Mouse (Mus musculus): ENCODE results near the gene Brinp2. TPM values are rescaled to one million over a fixed set of nuclear protein-coding genes. Genes with fewer than 3 reads are reported as not detected.
A peak's percentile ranks its signal among the peaks of the same experiment; 100 is the strongest.

Gene Brinp2
- polyA plus RNA-seq, 1 experiment = 0.57 TPM

GRCm38 (mm10) chr1:158215581-158215980 is 140.5 kb downstream of the Brinp2 start:
- no peak overlapping the region for H3K4me3 ChIP-seq (ENCODE audit: low read depth, low read length)
- H3K4me1 ChIP-seq (ENCODE audit: control insufficient read depth, insufficient read depth, low read length) = no peaks in the 10 kb centered on the region
- H3K36me3 ChIP-seq (ENCODE audit: control insufficient read depth, insufficient read depth, low read length, poor library complexity, severe bottlenecking) = no peaks in the 10 kb centered on the region
- no peak overlapping the region for H3K27ac ChIP-seq (ENCODE audit: insufficient read depth, low read length)
- no peak overlapping the region for H3K9ac ChIP-seq (ENCODE audit: low read depth, poor library complexity, severe bottlenecking)
- no peaks in the 10 kb centered on the region for H3K9me3 ChIP-seq (replicated peaks; ENCODE audit: control insufficient read depth, insufficient read depth, low read length, poor library complexity, severe bottlenecking)
- H3K27me3 ChIP-seq (ENCODE audit: control insufficient read depth, insufficient read depth, low read length, poor library complexity, severe bottlenecking) = no peaks in the 10 kb centered on the region; the same call in 1 of the 2 replicates
- TF ChIP-seq EP300 (IDR thresholded peaks at IDR 0.05; ENCODE audit: insufficient read depth, low read depth, low read length) = no peak
- TF ChIP-seq POLR2A (IDR thresholded peaks at IDR 0.05; ENCODE audit: insufficient read depth, low read length) = no peak
- no peak for TF ChIP-seq CTCF (IDR thresholded peaks at IDR 0.05; ENCODE audit: low read depth, low read length)

- no peaks in the 10 kb centered on the region; the same call in 1 of the 2 replicates for H3K27me3 ChIP-seq (ENCODE audit: control insufficient read depth, insufficient read depth, low read length, poor library complexity, severe bottlenecking)
Measured at GRCm38 (mm10) chr1:158214743-158215142, 141.4 kb downstream of the Brinp2 start.

GRCm38 (mm10) chr1:158213736-158214135 is 142.4 kb downstream of the Brinp2 start:
- no peak overlapping the region for H3K27ac ChIP-seq (ENCODE audit: insufficient read depth, low read length)

More at GRCm38 (mm10) chr1:158214743-158215142, 141.4 kb downstream of the Brinp2 start:
- Histone ChIP-seq H3K4me1 (ENCODE audit: control insufficient read depth, insufficient read depth, low read length) (no peaks in the 10 kb centered on the region), H3K36me3 (ENCODE audit: control insufficient read depth, insufficient read depth, low read length, poor library complexity, severe bottlenecking) (no peaks in the 10 kb centered on the region), H3K9ac (ENCODE audit: low read depth, poor library complexity, severe bottlenecking) (no peak overlapping the region), H3K9me3 (replicated peaks; ENCODE audit: control insufficient read depth, insufficient read depth, low read length, poor library complexity, severe bottlenecking) (no peaks in the 10 kb centered on the region), H3K4me3 (ENCODE audit: low read depth, low read length) (no peak overlapping the region), H3K27ac (ENCODE audit: insufficient read depth, low read length) (no peak overlapping the region)
- no peak for TF ChIP-seq EP300 (IDR thresholded peaks at IDR 0.05; ENCODE audit: insufficient read depth, low read depth, low read length)
- TF ChIP-seq CTCF (IDR thresholded peaks at IDR 0.05; ENCODE audit: low read depth, low read length) = peak; percentile 45

GRCm38 (mm10) chr1:158207620-158208019 is 148.5 kb downstream of the Brinp2 start:
- Histone ChIP-seq H3K9me3 (replicated peaks; ENCODE audit: control insufficient read depth, insufficient read depth, low read length, poor library complexity, severe bottlenecking) (no peaks in the 10 kb centered on the region), H3K27me3 (ENCODE audit: control insufficient read depth, insufficient read depth, low read length, poor library complexity, severe bottlenecking) (no peaks in the 10 kb centered on the region), H3K4me3 (ENCODE audit: low read depth, low read length) (no peak overlapping the region), H3K36me3 (ENCODE audit: control insufficient read depth, insufficient read depth, low read length, poor library complexity, severe bottlenecking) (no peaks in the 10 kb centered on the region), H3K9ac (ENCODE audit: low read depth, poor library complexity, severe bottlenecking) (no peak overlapping the region), H3K27ac (ENCODE audit: insufficient read depth, low read length) (no peak overlapping the region), H3K4me1 (ENCODE audit: control insufficient read depth, insufficient read depth, low read length) (peaks cover 2% of the 10 kb centered on the region)
- TF ChIP-seq EP300 (IDR thresholded peaks at IDR 0.05; ENCODE audit: insufficient read depth, low read depth, low read length) = no peak

More at GRCm38 (mm10) chr1:158213736-158214135, 142.4 kb downstream of the Brinp2 start:
- Histone ChIP-seq H3K36me3 (ENCODE audit: control insufficient read depth, insufficient read depth, low read length, poor library complexity, severe bottlenecking) (no peaks in the 10 kb centered on the region), H3K9me3 (replicated peaks; ENCODE audit: control insufficient read depth, insufficient read depth, low read length, poor library complexity, severe bottlenecking) (no peaks in the 10 kb centered on the region), H3K4me1 (ENCODE audit: control insufficient read depth, insufficient read depth, low read length) (no peaks in the 10 kb centered on the region), H3K4me3 (ENCODE audit: low read depth, low read length) (no peak overlapping the region), H3K27me3 (ENCODE audit: control insufficient read depth, insufficient read depth, low read length, poor library complexity, severe bottlenecking) (no peaks in the 10 kb centered on the region; the same call in 1 of the 2 replicates), H3K9ac (ENCODE audit: low read depth, poor library complexity, severe bottlenecking) (no peak overlapping the region)
- TF ChIP-seq CTCF (IDR thresholded peaks at IDR 0.05; ENCODE audit: low read depth, low read length) (no peak), POLR2A (IDR thresholded peaks at IDR 0.05; ENCODE audit: insufficient read depth, low read length) (no peak), EP300 (IDR thresholded peaks at IDR 0.05; ENCODE audit: insufficient read depth, low read depth, low read length) (no peak)

- Histone ChIP-seq H3K27ac (ENCODE audit: insufficient read depth, low read length) (no peak overlapping the region), H3K27me3 (ENCODE audit: control insufficient read depth, insufficient read depth, low read length, poor library complexity, severe bottlenecking) (no peaks in the 10 kb centered on the region), H3K36me3 (ENCODE audit: control insufficient read depth, insufficient read depth, low read length, poor library complexity, severe bottlenecking) (no peaks in the 10 kb centered on the region), H3K4me3 (ENCODE audit: low read depth, low read length) (no peak overlapping the region), H3K9ac (ENCODE audit: low read depth, poor library complexity, severe bottlenecking) (no peak overlapping the region), H3K4me1 (ENCODE audit: control insufficient read depth, insufficient read depth, low read length) (peaks cover 2% of the 10 kb centered on the region), H3K9me3 (replicated peaks; ENCODE audit: control insufficient read depth, insufficient read depth, low read length, poor library complexity, severe bottlenecking) (no peaks in the 10 kb centered on the region)
- TF ChIP-seq POLR2A (IDR thresholded peaks at IDR 0.05; ENCODE audit: insufficient read depth, low read length) (no peak), EP300 (IDR thresholded peaks at IDR 0.05; ENCODE audit: insufficient read depth, low read depth, low read length) (no peak), CTCF (IDR thresholded peaks at IDR 0.05; ENCODE audit: low read depth, low read length) (no peak)
Measured at GRCm38 (mm10) chr1:158202932-158203331, 153.2 kb downstream of the Brinp2 start.

Other genes starting within 250 kb of the Brinp2 start
- gene Astn1, start 5.9 kb upstream of the Brinp2 start, polyA plus RNA-seq (2011; ENCODE audit: insufficient read depth, insufficient read length, low read depth, missing spikeins) = 0.09 and 0.33 TPM in 2 replicates